Mouse (Mus musculus) heart, postnatal 14 days (tissue): ENCODE results near the gene Nsfl1c. TPM values are rescaled to one million over a fixed set of nuclear protein-coding genes. Genes with fewer than 3 reads are reported as not detected.

ENCODE experiments used
- DNase-seq, 2 experiments: peaks; one replicate each; pipeline ENCODE4 v3.0.0; 2021 to 2022
- intact Hi-C: fragments of 180-260 bp; cut with DNase I; formaldehyde crosslinking; loops from one replicate; pipeline ENCODE4 v1.15.1; 2025
- total RNA-seq, 2 experiments: library from RNA; stranded (reverse); gene quantifications; 2 replicates each; pipeline ENCODE4 v1.2.3; 2021

The Nsfl1c gene
- total RNA-seq, 2 experiments from 2014 or later: 77.9 to 78.7 TPM

GRCm38 (mm10) chr2:151542323-151543062 lies 48.5 kb downstream of the Nsfl1c start, which contains the start of gene Fkbp1a:
Fkbp1a (plus strand) TSS chr2:151542483.
- intact Hi-C loops: loop anchor here (5.0 kb wide), 1 partner anchor 50 kb away; the partner anchor contains the start of gene Nsfl1c
- DNase-seq: peak; percentile 98 to 99

GRCm38 (mm10) chr2:151543063-151543895 lies 49.3 kb downstream of the Nsfl1c start:
- peak; percentile 61 for DNase-seq
- intact Hi-C loops: loop anchor here (5.0 kb wide), 1 partner anchor 51 kb away; the partner anchor contains the start of gene Nsfl1c

- DNase-seq: no peak
- intact Hi-C loops: loop anchor here (5.0 kb wide), 1 partner anchor 52 kb away; the partner anchor contains the start of gene Nsfl1c
Measured at GRCm38 (mm10) chr2:151544673-151545072, 50.7 kb downstream of the Nsfl1c start.

- intact Hi-C loops: no loop called here
- no peak for DNase-seq
Measured at GRCm38 (mm10) chr2:151546571-151546970, 52.6 kb downstream of the Nsfl1c start.

GRCm38 (mm10) chr2:151549615-151550121 lies 55.7 kb downstream of the Nsfl1c start:
- intact Hi-C loops: no loop called here
- no peak for DNase-seq

Other genes starting within 250 kb of the Nsfl1c start
- gene 4921509C19Rik, start 18.0 kb upstream of the Nsfl1c start, total RNA-seq: not detected
- gene Fkbp1a, start 48.3 kb downstream of the Nsfl1c start, total RNA-seq: 100 to 1,000 TPM; 279 to 287 TPM
- gene Sdcbp2, start 78.4 kb downstream of the Nsfl1c start, total RNA-seq: 1 to 10 TPM; 1.6 to 2.4 TPM
- 1 to 10 TPM; 3.6 to 3.7 TPM for gene Snph, start 138.4 kb downstream of the Nsfl1c start, total RNA-seq
- gene Rad21l, start 174.4 kb downstream of the Nsfl1c start, total RNA-seq: not detected
- 1 to 10 TPM; 4.1 to 4.5 TPM for gene Tmem74b, start 207.8 kb downstream of the Nsfl1c start, total RNA-seq